Mouse (Mus musculus): Measurements from ENCODE around the gene Irf2bpl.

The Irf2bpl gene

GRCm38 (mm10) chr12:86885746-86886145 lies 1.1 kb upstream of the Irf2bpl start:
- DNase-seq (ENCODE audit: low read depth, low spot score), result no peak

- DNase-seq (ENCODE audit: low read depth, low spot score), result no peak
These were observed 738 bp upstream of the Irf2bpl start for GRCm38 (mm10) chr12:86885336-86885735.

- DNase-seq (ENCODE audit: low read depth, low spot score), result no peak
These were observed 1.1 kb downstream of the Irf2bpl start for GRCm38 (mm10) chr12:86883280-86884196.

GRCm38 (mm10) chr12:86883019-86883279 lies 1.6 kb downstream of the Irf2bpl start:
- DNase-seq (ENCODE audit: low read depth, low spot score), result no peak

GRCm38 (mm10) chr12:86882279-86883018 lies 2.1 kb downstream of the Irf2bpl start:
- DNase-seq (ENCODE audit: low read depth, low spot score), result no peak

- DNase-seq (ENCODE audit: low read depth, low spot score), result no peak
These were observed 2.8 kb downstream of the Irf2bpl start for GRCm38 (mm10) chr12:86881809-86882278.

GRCm38 (mm10) chr12:86880090-86880723 lies 4.4 kb downstream of the Irf2bpl start:
- no peak for DNase-seq (ENCODE audit: low read depth, low spot score)

- DNase-seq (ENCODE audit: low read depth, low spot score), result no peak
These were observed 5.0 kb downstream of the Irf2bpl start for GRCm38 (mm10) chr12:86879446-86880085.

GRCm38 (mm10) chr12:86878426-86879353 lies 5.9 kb downstream of the Irf2bpl start:
- no peak for DNase-seq (ENCODE audit: low read depth, low spot score)

- DNase-seq (ENCODE audit: low read depth, low spot score), result no peak
These were observed 7.6 kb downstream of the Irf2bpl start for GRCm38 (mm10) chr12:86876981-86877380.

- DNase-seq (ENCODE audit: low read depth, low spot score), result no peak
These were observed 8.5 kb downstream of the Irf2bpl start for GRCm38 (mm10) chr12:86876116-86876515.

- no peak for DNase-seq (ENCODE audit: low read depth, low spot score)
These were observed 12.1 kb downstream of the Irf2bpl start for GRCm38 (mm10) chr12:86872335-86873040.

- no peak for DNase-seq (ENCODE audit: low read depth, low spot score)
These were observed 12.8 kb downstream of the Irf2bpl start for GRCm38 (mm10) chr12:86871666-86872334.

GRCm38 (mm10) chr12:86870996-86871395 lies 13.6 kb downstream of the Irf2bpl start:
- no peak for DNase-seq (ENCODE audit: low read depth, low spot score)

GRCm38 (mm10) chr12:86869761-86870160 lies 14.8 kb downstream of the Irf2bpl start:
- DNase-seq (ENCODE audit: low read depth, low spot score), result no peak

- DNase-seq (ENCODE audit: low read depth, low spot score), result no peak
These were observed 17.1 kb downstream of the Irf2bpl start for GRCm38 (mm10) chr12:86867271-86868223.

- no peak for DNase-seq (ENCODE audit: low read depth, low spot score)
These were observed 20.1 kb downstream of the Irf2bpl start for GRCm38 (mm10) chr12:86864316-86865020.

Measured in forelimb bud, embryonic 11.5 days (tissue).